Mouse (Mus musculus) kidney, adult 11 months (tissue): ENCODE measurements around the gene Mtfr1l.

Source experiments
- DNase-seq: peaks from one replicate; pipeline ENCODE4 v3.0.0; 2022

Mtfr1l gene

DNA sequence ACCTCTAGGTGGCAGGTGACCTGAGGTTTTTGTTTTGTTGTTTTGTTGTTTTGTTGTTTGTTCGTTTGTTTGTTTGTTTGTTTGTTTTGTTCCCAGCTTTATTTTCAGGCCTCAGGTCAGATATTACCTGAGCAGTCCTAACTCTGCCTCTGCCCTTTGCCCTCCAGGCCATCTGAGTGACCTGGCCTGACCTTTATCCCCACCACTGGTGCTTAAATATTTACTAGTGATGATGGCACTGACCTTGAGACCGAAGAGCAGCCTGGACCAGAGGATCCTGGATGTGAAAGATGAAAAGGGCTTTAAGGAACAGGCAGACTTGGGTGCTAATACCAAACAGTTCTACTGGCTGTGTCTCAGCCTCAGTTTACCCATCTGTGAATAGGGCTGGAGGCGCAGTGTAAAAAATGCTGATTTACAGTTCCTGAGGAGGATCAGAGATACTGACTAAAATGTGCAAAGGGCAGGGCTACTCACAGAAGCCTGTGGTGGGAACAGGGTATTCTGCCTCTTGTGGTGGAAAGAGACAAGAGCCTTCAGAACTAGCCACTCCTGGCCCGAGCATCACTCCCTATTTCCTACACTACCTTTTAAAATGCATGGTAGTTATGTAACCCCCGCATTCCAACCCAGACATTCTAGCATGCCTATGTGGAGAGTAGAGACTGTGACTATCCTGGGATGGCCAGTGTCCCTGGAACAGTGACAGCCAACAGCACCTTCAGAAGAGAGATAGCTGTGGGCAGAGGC lies 49.9 kb downstream of the Mtfr1l start:
- peak; percentile 83 for DNase-seq

DNA sequence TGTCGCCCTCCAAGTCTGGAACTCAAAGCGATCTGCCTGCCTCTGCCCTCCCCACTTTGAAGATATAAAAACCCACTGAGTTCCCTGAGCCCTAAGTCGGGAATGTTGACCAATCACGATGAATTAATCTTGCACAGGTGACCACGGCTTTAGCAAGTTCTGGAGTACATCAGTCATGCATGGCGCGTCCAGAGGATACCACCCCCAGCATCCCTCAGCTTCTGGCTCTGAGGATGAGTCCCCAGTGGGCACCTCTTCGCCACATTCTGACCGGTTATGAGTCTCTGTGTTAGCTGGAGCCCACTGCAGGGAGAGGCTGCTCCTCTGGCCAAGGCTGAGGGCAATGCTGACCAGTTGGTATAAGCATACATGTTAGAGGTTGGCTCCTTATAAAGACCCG lies 51.0 kb downstream of the Mtfr1l start:
- DNase-seq: no peak

DNA sequence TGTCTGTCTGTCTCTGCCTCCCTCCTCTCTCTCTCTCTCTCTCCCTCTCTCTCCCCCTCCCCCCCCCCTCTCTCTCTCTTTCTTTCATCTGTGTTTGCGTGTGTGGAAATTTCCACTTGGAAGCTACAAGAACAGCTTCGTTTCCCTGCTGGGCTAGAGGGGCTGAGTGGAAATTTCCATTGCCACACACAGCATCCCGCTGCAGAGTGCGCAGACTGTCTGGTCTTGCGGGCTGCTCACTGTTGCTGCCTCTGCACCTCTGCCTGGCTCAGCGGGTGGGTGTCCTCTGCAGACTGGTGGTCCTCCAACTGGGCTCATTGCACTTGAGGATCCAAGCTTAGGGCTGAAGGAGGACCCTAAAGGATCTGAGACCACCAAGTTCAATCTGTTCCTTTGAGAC lies 51.5 kb downstream of the Mtfr1l start:
- peak; percentile 60 for DNase-seq

DNA sequence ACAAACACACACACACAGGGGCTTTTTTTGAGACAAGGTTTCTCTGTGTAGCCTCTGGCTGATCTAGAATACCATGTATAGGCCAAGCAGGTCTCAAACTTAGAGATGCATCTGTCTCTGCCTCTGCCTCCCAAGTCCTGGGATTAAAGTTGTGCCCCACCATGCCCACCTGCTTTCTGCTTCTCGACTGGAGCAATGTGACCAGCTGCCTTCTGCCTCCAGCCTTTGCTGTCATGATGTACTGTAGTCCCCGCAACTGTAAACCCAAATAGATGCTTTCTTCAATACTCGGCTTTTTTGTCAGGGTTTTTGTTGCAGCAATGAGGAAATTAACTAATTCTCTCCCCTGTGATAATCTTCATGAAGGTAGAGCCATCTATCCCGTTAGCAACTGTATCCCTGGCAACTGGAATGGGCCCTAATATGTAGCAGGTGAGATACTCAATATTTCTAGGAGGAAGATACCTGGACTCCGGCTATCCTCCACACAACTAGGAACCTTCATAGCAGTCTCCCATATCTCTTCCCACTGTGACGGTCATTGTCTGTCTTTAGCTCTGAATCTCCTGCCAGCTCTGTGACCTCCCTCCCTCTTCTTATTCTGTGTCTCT lies 52.0 kb downstream of the Mtfr1l start:
- no peak for DNase-seq

DNA sequence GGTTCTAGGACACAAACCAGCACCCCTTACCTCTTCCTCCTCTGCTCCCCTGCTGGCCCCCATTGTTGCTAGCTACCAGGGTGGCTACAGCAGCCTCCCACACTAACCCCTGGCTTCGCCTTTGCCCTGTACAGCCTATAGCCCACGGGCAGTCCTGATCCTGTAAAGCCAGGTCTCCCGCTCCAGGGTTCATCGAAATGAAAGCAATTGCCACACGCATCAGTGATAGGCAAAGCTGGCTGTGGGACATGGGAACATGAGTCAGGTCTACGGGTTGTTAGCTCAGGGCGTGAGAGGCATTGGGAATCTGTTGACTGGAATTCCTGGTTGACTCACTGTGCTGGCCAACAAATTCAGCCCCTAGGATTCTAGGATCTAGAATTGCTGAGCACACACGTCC lies 52.7 kb downstream of the Mtfr1l start:
- DNase-seq: no peak

DNA sequence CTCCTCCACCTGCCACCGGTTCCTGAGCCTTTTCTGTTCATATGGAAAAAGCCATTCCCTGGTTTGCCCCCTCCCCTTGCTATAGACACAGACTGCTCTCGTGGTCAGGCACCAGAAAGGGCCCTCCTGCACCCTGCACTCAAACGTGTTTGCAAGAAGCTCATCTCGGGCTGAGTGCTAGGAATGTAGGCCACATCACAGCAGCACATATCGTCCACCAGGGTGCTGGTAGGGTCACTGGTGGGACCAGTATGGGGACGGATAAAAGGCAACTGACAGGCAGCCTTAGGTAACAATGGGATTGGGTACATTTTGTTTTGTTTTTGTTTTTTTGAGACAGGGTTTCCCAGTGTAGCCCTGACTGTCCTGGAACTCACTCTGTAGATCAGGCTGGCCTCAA lies 53.9 kb downstream of the Mtfr1l start:
- DNase-seq: no peak

DNA sequence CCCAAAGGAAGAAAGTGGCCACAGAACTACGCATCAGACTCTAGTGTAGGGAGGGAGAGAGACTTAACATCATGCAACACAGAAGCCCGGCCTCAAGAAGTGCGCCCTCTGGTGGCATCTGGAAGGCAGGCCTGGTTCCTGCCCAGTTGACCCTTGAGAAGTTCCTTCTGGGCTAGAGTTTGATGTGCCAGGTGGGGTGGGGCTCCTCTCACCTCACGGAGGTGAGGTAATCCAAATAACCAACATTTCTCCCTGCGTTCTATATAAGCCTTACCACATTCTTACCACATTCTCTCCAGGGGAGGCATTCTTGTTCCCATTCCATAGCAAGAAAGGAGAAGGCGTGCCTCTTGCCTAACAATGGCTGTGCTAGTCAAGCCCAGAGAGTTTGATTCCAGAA lies 54.3 kb downstream of the Mtfr1l start:
- peak; percentile 72 for DNase-seq

DNA sequence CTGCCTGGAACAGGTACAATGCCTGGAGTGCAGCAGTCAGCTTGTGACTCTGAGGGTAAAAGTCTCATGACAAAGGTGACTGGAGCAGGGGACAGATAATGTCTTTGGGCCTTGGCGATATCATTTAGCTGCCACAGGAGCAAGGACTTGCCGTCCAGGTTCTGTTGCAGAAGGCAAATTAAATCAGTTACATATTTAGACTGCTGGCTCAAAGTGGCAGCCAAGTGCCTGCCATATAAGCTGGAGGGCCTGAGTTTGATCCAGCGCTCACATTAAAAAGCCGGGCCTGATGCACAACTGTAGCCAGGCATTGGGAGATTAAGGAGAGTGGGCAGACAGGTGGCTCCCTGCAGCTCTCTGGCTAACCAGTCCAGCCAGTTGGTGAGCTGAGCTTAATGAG lies 55.3 kb downstream of the Mtfr1l start:
- DNase-seq: no peak

DNA sequence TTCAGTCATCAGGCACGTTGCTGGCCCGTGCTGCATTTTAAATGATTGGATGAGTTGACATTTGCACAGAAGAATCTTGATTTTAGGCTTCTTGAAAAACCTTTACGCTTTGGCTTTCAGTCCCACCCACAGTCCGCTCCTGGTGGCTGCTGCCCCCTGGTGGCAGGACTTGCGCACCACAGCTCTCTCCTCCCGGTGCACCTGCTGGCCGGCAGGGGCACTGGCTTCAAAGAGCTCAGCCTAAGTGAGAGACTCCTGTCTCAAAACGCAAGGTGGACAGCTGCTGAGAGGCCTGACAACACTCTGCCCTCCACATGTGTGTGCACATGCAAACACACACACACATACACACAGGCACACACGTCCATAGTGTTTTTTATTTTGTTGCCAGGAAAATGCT lies 57.2 kb downstream of the Mtfr1l start:
- DNase-seq: peak; percentile 84

DNA sequence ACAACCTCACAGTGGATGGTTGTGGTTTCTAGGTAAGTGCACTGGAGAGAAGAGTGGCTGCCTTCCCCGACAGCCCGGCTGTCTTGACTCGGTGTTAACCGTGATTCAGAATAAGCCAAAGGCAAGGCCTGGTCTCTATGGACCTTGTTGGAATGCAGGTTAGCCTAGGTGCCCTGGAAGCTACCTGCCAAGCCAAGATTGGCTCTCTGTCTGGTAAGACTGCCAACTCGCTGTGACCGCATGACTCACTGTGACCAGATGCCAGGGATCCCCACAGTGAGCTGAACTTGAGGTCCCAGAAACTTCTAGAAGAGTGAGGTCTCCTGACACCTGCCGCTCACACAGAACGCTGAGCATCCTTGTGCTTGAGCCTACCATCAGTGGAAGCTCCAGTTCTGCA lies 58.3 kb downstream of the Mtfr1l start:
- peak; percentile 46 for DNase-seq
